Mouse (Mus musculus): ENCODE data around the gene Car2.

Gene Car2

DNA sequence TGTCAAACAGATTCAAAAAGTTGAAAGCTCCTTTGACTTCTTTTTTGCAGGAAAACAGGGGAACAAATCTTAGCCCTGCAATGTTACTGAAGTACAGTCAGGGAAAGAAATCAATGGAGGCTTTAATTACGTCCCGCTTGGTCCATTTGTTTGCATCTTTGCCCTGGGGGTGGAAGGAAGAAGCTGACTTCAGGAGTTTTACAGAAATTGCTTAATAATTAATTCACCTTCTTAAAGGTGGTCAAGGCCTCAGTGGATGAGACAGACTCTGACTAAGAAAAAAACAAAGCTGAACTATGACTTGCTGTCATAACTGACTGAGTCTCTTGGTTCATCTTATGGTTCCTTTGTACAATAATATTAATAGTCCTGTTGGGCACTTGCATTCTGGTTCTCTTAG is 59.6 kb downstream of the Car2 start:
- DNase-seq (ENCODE audit: low read depth, low spot score) = no peak

DNA sequence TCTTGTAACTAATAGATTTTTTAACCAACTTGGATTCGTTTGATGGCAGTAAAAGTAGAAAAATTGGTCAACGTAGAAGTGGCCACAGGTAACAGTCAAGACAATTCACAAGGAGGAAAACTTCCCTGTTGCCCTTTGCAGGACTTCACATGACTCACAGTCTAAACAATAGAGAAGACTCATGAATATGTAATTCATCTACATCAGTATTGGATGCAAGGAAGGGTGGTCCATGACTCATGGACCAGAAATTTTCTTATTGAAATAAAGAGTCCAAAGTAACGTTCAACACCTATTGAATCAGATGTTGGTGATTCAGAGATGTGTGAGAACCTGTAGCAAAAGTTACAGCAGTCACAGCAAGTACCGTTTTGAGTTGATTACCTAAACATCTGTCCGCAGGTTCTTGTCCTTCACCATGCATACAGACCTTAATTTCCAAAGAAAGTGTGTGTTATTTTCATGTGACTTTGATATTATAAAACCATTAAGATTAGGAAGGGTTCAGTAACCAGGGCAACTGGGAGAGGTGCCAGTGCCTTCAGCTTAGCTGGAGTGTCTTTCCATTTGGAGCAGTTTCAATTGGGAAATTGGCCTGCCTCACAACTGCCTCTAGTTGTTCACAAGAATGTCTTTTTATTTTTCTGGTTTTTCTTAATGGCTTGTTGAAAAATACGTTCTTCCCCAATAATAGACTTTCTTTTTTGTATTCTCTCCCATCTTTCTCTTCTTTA is 62.2 kb downstream of the Car2 start:
- DNase-seq (ENCODE audit: low read depth, low spot score) = no peak

DNA sequence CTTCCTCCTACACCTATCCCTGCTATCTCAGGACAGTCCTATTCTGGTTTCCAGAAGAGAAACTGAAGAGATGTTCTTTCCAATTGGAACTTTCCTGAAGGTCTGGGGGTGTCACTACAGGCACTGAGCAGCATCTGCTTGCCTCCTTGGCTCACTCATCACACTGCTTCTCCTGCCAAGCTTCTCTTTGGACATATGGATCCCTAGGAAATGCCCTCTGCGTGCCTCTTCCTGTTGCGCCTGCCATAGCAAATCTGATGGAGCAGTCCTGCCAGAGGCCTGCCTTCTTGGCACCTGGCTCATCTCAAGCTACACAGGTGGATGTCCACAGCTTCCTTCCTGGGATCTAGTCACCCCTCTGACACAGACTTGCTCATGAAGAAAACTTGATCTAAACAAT is 64.0 kb downstream of the Car2 start:
- DNase-seq (ENCODE audit: low read depth, low spot score) = no peak
